Comparison of ENCODE assay signal across 12 mouse cellular contexts in genomic region chr8:108868259-108869090, GRCm38 (mm10).
DNase-seq lines count a peak whose midpoint lies in the region; ATAC-seq lines count a peak whose summit lies in the region.
"Had no signal": no experiment of that assay in that cellular context is flagged by ENCODE, and none has a peak within 500 bp of the region (broad histone marks: within the 10 kb centered on the region; RNA-seq: fewer than 3 reads in every experiment).

No protein-coding gene starts in this region.

- H3K9ac ChIP-seq in embryonic facial prominence, embryonic 13.5 days: no peak overlapping the region
- H3K9ac ChIP-seq in hindbrain, embryonic 11.5 days (ENCODE audit: low read depth, low read length): no peak overlapping the region
- no peak overlapping the region for H3K9ac ChIP-seq in lung, embryonic 16.5 days (ENCODE audit: low read length)
- no peak overlapping the region; the same call in 1 of the 2 replicates for H3K9ac ChIP-seq in stomach, embryonic 16.5 days (ENCODE audit: low read length)
- H3K9ac ChIP-seq: hindbrain, embryonic 15.5 days had no signal

- no peak overlapping the region for H3K4me2 ChIP-seq in embryonic facial prominence, embryonic 13.5 days
- no peak overlapping the region for H3K4me2 ChIP-seq in hindbrain, embryonic 11.5 days (replicated peaks; ENCODE audit: low read depth, low read length)
- no peak overlapping the region for H3K4me2 ChIP-seq in lung, embryonic 16.5 days (ENCODE audit: low read depth, low read length)
- no peak overlapping the region for H3K4me2 ChIP-seq in stomach, embryonic 16.5 days (ENCODE audit: low read depth, low read length)
- H3K4me2 ChIP-seq: hindbrain, embryonic 15.5 days had no signal

- no peaks in the 10 kb centered on the region for H3K9me3 ChIP-seq in embryonic facial prominence, embryonic 13.5 days
- no peaks in the 10 kb centered on the region for H3K9me3 ChIP-seq in embryonic facial prominence, embryonic 10.5 days
- H3K9me3 ChIP-seq in hindbrain, embryonic 10.5 days: no peaks in the 10 kb centered on the region
- H3K9me3 ChIP-seq in hindbrain, embryonic 11.5 days (ENCODE audit: control insufficient read depth, low read length): no peaks in the 10 kb centered on the region
- no peaks in the 10 kb centered on the region for H3K9me3 ChIP-seq in lung, embryonic 16.5 days (ENCODE audit: control insufficient read depth, low read length)
- no peaks in the 10 kb centered on the region for H3K9me3 ChIP-seq in stomach, embryonic 16.5 days (replicated peaks; ENCODE audit: control insufficient read depth, low read length)
- H3K9me3 ChIP-seq: hindbrain, embryonic 15.5 days had no signal

- H3K27ac ChIP-seq in embryonic facial prominence, embryonic 13.5 days: peak overlapping the region; percentile 19; the same call in 1 of the 2 replicates
- no peak overlapping the region for H3K27ac ChIP-seq in embryonic facial prominence, embryonic 10.5 days (replicated peaks)
- H3K27ac ChIP-seq in hindbrain, embryonic 10.5 days: peak overlapping the region; percentile 70
- no peak overlapping the region for H3K27ac ChIP-seq in hindbrain, embryonic 11.5 days (ENCODE audit: low read depth, low read length)
- no peak overlapping the region for H3K27ac ChIP-seq in lung, embryonic 16.5 days (ENCODE audit: low read length)
- H3K27ac ChIP-seq in stomach, embryonic 16.5 days (ENCODE audit: low read length): no peak overlapping the region
- H3K27ac ChIP-seq: hindbrain, embryonic 15.5 days; macrophage had no signal

- no peak for ATAC-seq in embryonic facial prominence, embryonic 13.5 days (ENCODE audit: insufficient number of reproducible peaks, insufficient read depth, low FRiP score, low TSS enrichment, low read depth)
- ATAC-seq in hindbrain, embryonic 11.5 days (ENCODE audit: low FRiP score): no peak
- ATAC-seq in lung, embryonic 16.5 days (ENCODE audit: low read depth): peak; percentile 7; the same call in 1 of the 2 replicates
- ATAC-seq in stomach, embryonic 16.5 days (ENCODE audit: insufficient read depth, low FRiP score): peak; percentile 26; the same call in 1 of the 2 replicates

- WGBS in embryonic facial prominence, embryonic 13.5 days: 80% methylated on average over 14 of the region's 14 CpGs
- 85% methylated on average over 14 of the region's 14 CpGs for whole genome bisulfite sequencing in embryonic facial prominence, embryonic 10.5 days
- whole genome bisulfite sequencing in hindbrain, embryonic 10.5 days: 82% methylated on average over 14 of the region's 14 CpGs
- 78% methylated on average over 14 of the region's 14 CpGs for WGBS in hindbrain, embryonic 11.5 days
- 62% methylated on average over 14 of the region's 14 CpGs for WGBS in lung, embryonic 16.5 days
- WGBS in stomach, embryonic 16.5 days: 69% methylated on average over 14 of the region's 14 CpGs

- DNase-seq in embryonic facial prominence, embryonic 10.5 days (ENCODE audit: low spot score): no peak
- DNase-seq in hindbrain, embryonic 10.5 days (ENCODE audit: low spot score): no peak
- no peak for DNase-seq in hindbrain, embryonic 11.5 days (ENCODE audit: low spot score)
- no peak for DNase-seq in lung, postnatal 14 days
- DNase-seq in layer of hippocampus, adult 18-20 months (ENCODE audit: low spot score in 2 of 2): no peak
- DNase-seq: adrenal gland, postnatal 25 days; cerebellum, postnatal 36 days had no signal

- H3K36me3 ChIP-seq in embryonic facial prominence, embryonic 13.5 days: peaks cover 22% of the 10 kb centered on the region; the same call in 1 of the 2 replicates
- H3K36me3 ChIP-seq in embryonic facial prominence, embryonic 10.5 days (replicated peaks): peaks cover 53% of the 10 kb centered on the region
- H3K36me3 ChIP-seq in hindbrain, embryonic 10.5 days: peaks cover 26% of the 10 kb centered on the region
- no peaks in the 10 kb centered on the region for H3K36me3 ChIP-seq in hindbrain, embryonic 11.5 days (ENCODE audit: control insufficient read depth, insufficient read depth, low read length)
- no peaks in the 10 kb centered on the region; the same call in 1 of the 2 replicates for H3K36me3 ChIP-seq in lung, embryonic 16.5 days (ENCODE audit: control insufficient read depth, insufficient read depth, low read length)
- no peaks in the 10 kb centered on the region for H3K36me3 ChIP-seq in stomach, embryonic 16.5 days (ENCODE audit: control insufficient read depth, insufficient read depth, low read length)
- H3K36me3 ChIP-seq: hindbrain, embryonic 15.5 days had no signal

- H3K27me3 ChIP-seq in embryonic facial prominence, embryonic 13.5 days: no peaks in the 10 kb centered on the region
- no peaks in the 10 kb centered on the region for H3K27me3 ChIP-seq in embryonic facial prominence, embryonic 10.5 days (replicated peaks; ENCODE audit: low read depth, poor library complexity, severe bottlenecking)
- H3K27me3 ChIP-seq in hindbrain, embryonic 10.5 days (ENCODE audit: insufficient read depth, poor library complexity, severe bottlenecking): no peaks in the 10 kb centered on the region
- no peaks in the 10 kb centered on the region for H3K27me3 ChIP-seq in hindbrain, embryonic 11.5 days (ENCODE audit: control insufficient read depth, insufficient read depth, low read length)
- no peaks in the 10 kb centered on the region for H3K27me3 ChIP-seq in lung, embryonic 16.5 days (ENCODE audit: control insufficient read depth, insufficient read depth, low read depth, low read length)
- no peaks in the 10 kb centered on the region for H3K27me3 ChIP-seq in stomach, embryonic 16.5 days (ENCODE audit: control insufficient read depth, insufficient read depth, low read length)
- H3K27me3 ChIP-seq: hindbrain, embryonic 15.5 days had no signal

- no peak overlapping the region for H3K4me3 ChIP-seq in embryonic facial prominence, embryonic 13.5 days
- no peak overlapping the region for H3K4me3 ChIP-seq in embryonic facial prominence, embryonic 10.5 days
- no peak overlapping the region for H3K4me3 ChIP-seq in hindbrain, embryonic 10.5 days
- no peak overlapping the region for H3K4me3 ChIP-seq in hindbrain, embryonic 11.5 days (ENCODE audit: low read depth, low read length)
- no peak overlapping the region for H3K4me3 ChIP-seq in lung, embryonic 16.5 days (ENCODE audit: low read length)
- no peak overlapping the region for H3K4me3 ChIP-seq in stomach, embryonic 16.5 days (replicated peaks; ENCODE audit: low read length)
- H3K4me3 ChIP-seq: hindbrain, embryonic 15.5 days had no signal

- peaks cover 26% of the 10 kb centered on the region for H3K4me1 ChIP-seq in embryonic facial prominence, embryonic 13.5 days
- peaks cover 46% of the 10 kb centered on the region for H3K4me1 ChIP-seq in embryonic facial prominence, embryonic 10.5 days
- peaks cover 44% of the 10 kb centered on the region for H3K4me1 ChIP-seq in hindbrain, embryonic 10.5 days (replicated peaks)
- no peaks in the 10 kb centered on the region; the same call in 1 of the 2 replicates for H3K4me1 ChIP-seq in hindbrain, embryonic 11.5 days (replicated peaks; ENCODE audit: control insufficient read depth, insufficient read depth, low read length)
- H3K4me1 ChIP-seq in lung, embryonic 16.5 days (replicated peaks; ENCODE audit: control insufficient read depth, insufficient read depth, low read length): peaks cover 26% of the 10 kb centered on the region
- peaks cover 26% of the 10 kb centered on the region for H3K4me1 ChIP-seq in stomach, embryonic 16.5 days (ENCODE audit: control insufficient read depth, insufficient read depth, low read length)

Comparison
In these comparisons a context has a peak if more than half of its experiments do, and no peak if none do; other contexts are left out.
1. H3K27ac ChIP-seq: peak in embryonic facial prominence, embryonic 13.5 days (single experiment) and hindbrain, embryonic 10.5 days (single experiment); none in embryonic facial prominence, embryonic 10.5 days (single experiment), hindbrain, embryonic 11.5 days (single experiment), lung, embryonic 16.5 days (single experiment) and stomach, embryonic 16.5 days (single experiment).
2. ATAC-seq: peak in lung, embryonic 16.5 days (single experiment) and stomach, embryonic 16.5 days (single experiment); none in embryonic facial prominence, embryonic 13.5 days (single experiment) and hindbrain, embryonic 11.5 days (single experiment).